Mouse (Mus musculus): ENCODE measurements around the gene Hist1h4j. TPM values are rescaled to one million over a fixed set of nuclear protein-coding genes. Genes with fewer than 3 reads are reported as not detected.
"Not testable (repeated sequence)": the region's sequence is repeated elsewhere in the genome, so short reads cannot be mapped to it uniquely, and the experiment has no call there.

Gene Hist1h4j
- total and polyA plus RNA-seq, 3 experiments, result 1.2 to 121 (median 51.9) TPM

GRCm38 (mm10) chr13:21781639-21782038, 46.8 kb downstream of the Hist1h4j start:
- ATAC-seq (ENCODE audit: extremely low read depth, insufficient number of reproducible peaks, low FRiP score, poor library complexity, severe bottlenecking) (no peak), DNase-seq (ENCODE audit: low spot score) (no peak)
- no peaks in the 10 kb centered on the region for H3K9me3 ChIP-seq (replicated peaks)
- H3K36me3 ChIP-seq (replicated peaks), result no peaks in the 10 kb centered on the region
- H3K4me3 ChIP-seq (ENCODE audit: low read depth, low read length), result no peak overlapping the region
- H3K4me1 ChIP-seq (ENCODE audit: insufficient read depth, low read depth, low read length), result peaks cover 23% of the 10 kb centered on the region
- TF ChIP-seq POLR2AphosphoS5 (IDR thresholded peaks at IDR 0.05; ENCODE audit: insufficient replicate concordance, low read depth, low read length) (0 out of 2 replicates have a peak, but pooled peaks have one; percentile 27), TAL1 (conservative IDR thresholded peaks at IDR 0.05; ENCODE audit: low read depth, low read length) (no peak), CTCF (IDR thresholded peaks at IDR 0.05; ENCODE audit: low read depth, low read length) (no peak)
- no peaks in the 10 kb centered on the region for H3K27me3 ChIP-seq (ENCODE audit: insufficient read depth, low read length)

- not testable (repeated sequence) for DNase-seq (ENCODE audit: low spot score); H3K27me3 ChIP-seq (ENCODE audit: insufficient read depth, low read length); H3K9me3 ChIP-seq (replicated peaks); H3K36me3 ChIP-seq (replicated peaks); ATAC-seq (ENCODE audit: extremely low read depth, insufficient number of reproducible peaks, low FRiP score, poor library complexity, severe bottlenecking)
- H3K4me1 ChIP-seq (ENCODE audit: insufficient read depth, low read depth, low read length), result peaks cover 18% of the 10 kb centered on the region
- TF ChIP-seq POLR2AphosphoS5 (IDR thresholded peaks at IDR 0.05; ENCODE audit: insufficient replicate concordance, low read depth, low read length), result peak; percentile 83
- H3K4me3 ChIP-seq (ENCODE audit: low read depth, low read length), result peak overlapping the region; percentile 63; the same call in 1 of the 2 replicates
Measured at GRCm38 (mm10) chr13:21782361-21783254, 47.7 kb downstream of the Hist1h4j start.

DNA sequence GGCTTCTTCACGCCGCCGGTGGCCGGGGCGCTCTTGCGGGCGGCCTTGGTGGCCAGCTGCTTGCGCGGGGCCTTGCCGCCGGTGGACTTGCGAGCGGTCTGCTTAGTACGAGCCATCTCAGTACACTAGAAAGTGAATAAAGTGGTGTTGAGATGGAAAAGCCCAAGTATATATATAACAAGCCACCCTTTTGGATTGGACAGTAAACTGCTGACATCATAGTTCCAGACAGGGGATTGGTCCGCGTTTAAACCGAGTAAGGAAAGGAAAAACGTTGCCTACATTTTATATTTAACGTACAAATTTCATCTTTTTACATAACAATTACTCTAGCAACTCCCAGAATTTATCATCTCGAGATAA, 48.4 kb downstream of the Hist1h4j start, which contains the start of gene Hist1h3i:
Gene Hist1h3i (minus strand): TSS at position 116 of the 363 bp plus-strand sequence.
- TF ChIP-seq GATA2 (IDR thresholded peaks at IDR 0.05; ENCODE audit: borderline replicate concordance, low read depth, low read length) (no peak), POLR2AphosphoS5 (IDR thresholded peaks at IDR 0.05; ENCODE audit: insufficient replicate concordance, low read depth, low read length) (peak; percentile 93; the same call in 1 of the 2 replicates)
- H3K4me3 ChIP-seq (ENCODE audit: low read depth, low read length), result peak within 1 kb of the TSS; percentile 63; the same call in 1 of the 2 replicates
- no peaks in the 10 kb centered on the region for H3K9me3 ChIP-seq (replicated peaks)
- no peaks in the 10 kb centered on the region for H3K36me3 ChIP-seq (replicated peaks)
- peak; percentile 51 for DNase-seq (ENCODE audit: low spot score)
- no peak for ATAC-seq (ENCODE audit: extremely low read depth, insufficient number of reproducible peaks, low FRiP score, poor library complexity, severe bottlenecking)
- peaks cover 19% of the 10 kb centered on the region for H3K4me1 ChIP-seq (ENCODE audit: insufficient read depth, low read depth, low read length)
- no peaks in the 10 kb centered on the region for H3K27me3 ChIP-seq (ENCODE audit: insufficient read depth, low read length)

DNA sequence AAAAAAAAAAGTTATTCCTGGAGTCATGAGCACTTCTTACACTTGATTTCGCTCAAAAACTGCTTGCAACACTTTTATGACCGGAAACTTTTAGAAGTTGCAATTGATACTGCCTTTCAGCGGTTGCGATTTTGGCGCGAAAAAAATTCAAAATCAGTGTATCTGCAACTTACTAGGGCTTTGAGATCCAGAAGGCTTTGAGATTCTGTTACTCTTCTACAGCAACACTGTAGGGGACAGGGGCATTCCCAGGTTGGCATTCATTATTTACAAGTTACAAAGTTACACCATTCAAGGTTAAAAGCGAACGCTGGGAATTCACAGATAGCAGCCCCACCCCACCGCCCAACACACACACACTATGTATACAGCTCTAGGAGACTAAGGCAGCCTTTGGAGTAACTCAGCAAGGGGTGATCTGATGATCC, 48.9 kb downstream of the Hist1h4j start:
- Histone ChIP-seq H3K36me3 (replicated peaks) (no peaks in the 10 kb centered on the region), H3K27me3 (ENCODE audit: insufficient read depth, low read length) (no peaks in the 10 kb centered on the region), H3K9me3 (replicated peaks) (no peaks in the 10 kb centered on the region), H3K4me1 (ENCODE audit: insufficient read depth, low read depth, low read length) (peaks cover 21% of the 10 kb centered on the region), H3K4me3 (ENCODE audit: low read depth, low read length) (peak overlapping the region; percentile 33; the same call in 1 of the 2 replicates)
- no peak for TF ChIP-seq TAL1 (conservative IDR thresholded peaks at IDR 0.05; ENCODE audit: low read depth, low read length)
- ATAC-seq (ENCODE audit: extremely low read depth, insufficient number of reproducible peaks, low FRiP score, poor library complexity, severe bottlenecking) (no peak), DNase-seq (ENCODE audit: low spot score) (no peak)

GRCm38 (mm10) chr13:21784311-21784710, 49.4 kb downstream of the Hist1h4j start:
- H3K27me3 ChIP-seq (ENCODE audit: insufficient read depth, low read length), result no peaks in the 10 kb centered on the region
- no peak overlapping the region for H3K4me3 ChIP-seq (ENCODE audit: low read depth, low read length)
- peaks cover 24% of the 10 kb centered on the region for H3K4me1 ChIP-seq (ENCODE audit: insufficient read depth, low read depth, low read length)
- no peak for TF ChIP-seq GATA1 (IDR thresholded peaks at IDR 0.05; ENCODE audit: borderline replicate concordance, low read length)
- no peak for TF ChIP-seq GATA2 (IDR thresholded peaks at IDR 0.05; ENCODE audit: borderline replicate concordance, low read depth, low read length)
- no peak for TF ChIP-seq TAL1 (conservative IDR thresholded peaks at IDR 0.05; ENCODE audit: low read depth, low read length)
- TF ChIP-seq CTCF (IDR thresholded peaks at IDR 0.05; ENCODE audit: low read depth, low read length), result no peak
- TF ChIP-seq POLR2AphosphoS5 (IDR thresholded peaks at IDR 0.05; ENCODE audit: insufficient replicate concordance, low read depth, low read length), result no peak
- no peaks in the 10 kb centered on the region for H3K9me3 ChIP-seq (replicated peaks)
- DNase-seq (ENCODE audit: low spot score) (no peak), ATAC-seq (ENCODE audit: extremely low read depth, insufficient number of reproducible peaks, low FRiP score, poor library complexity, severe bottlenecking) (no peak)
- H3K36me3 ChIP-seq (replicated peaks), result no peaks in the 10 kb centered on the region

Other genes starting within 250 kb of the Hist1h4j start
Only the 20 nearest of the 30 such genes appear.
- gene Olfr11, start 92.5 kb upstream of the Hist1h4j start, total RNA-seq (2014; fragmentation: Nextera tagmentation), result not detected in 2 replicates
- 0.05 TPM in 1 of 2 replicates, not detected in the other for gene Olfr11, start 92.5 kb upstream of the Hist1h4j start, total RNA-seq (2017)
- gene Olfr11, start 92.5 kb upstream of the Hist1h4j start, polyA plus RNA-seq (2012), result not detected in 2 replicates
- gene Olfr1361, start 71.7 kb upstream of the Hist1h4j start, total RNA-seq (2014; fragmentation: Nextera tagmentation), result not detected in 2 replicates
- gene Olfr1361, start 71.7 kb upstream of the Hist1h4j start, total RNA-seq (2017), result 0.05 and 0.17 TPM in 2 replicates
- gene Olfr1361, start 71.7 kb upstream of the Hist1h4j start, polyA plus RNA-seq (2012), result not detected in 2 replicates
- not detected in 2 replicates for gene Olfr1360, start 57.7 kb upstream of the Hist1h4j start, total RNA-seq (2014; fragmentation: Nextera tagmentation)
- gene Olfr1360, start 57.7 kb upstream of the Hist1h4j start, total RNA-seq (2017), result not detected in 2 replicates
- not detected in 2 replicates for gene Olfr1360, start 57.7 kb upstream of the Hist1h4j start, polyA plus RNA-seq (2012)
- not detected in 2 replicates for gene Olfr1359, start 37.0 kb upstream of the Hist1h4j start, total RNA-seq (2014; fragmentation: Nextera tagmentation)
- 0.12 and 0.22 TPM in 2 replicates for gene Olfr1359, start 37.0 kb upstream of the Hist1h4j start, total RNA-seq (2017)
- not detected in 2 replicates for gene Olfr1359, start 37.0 kb upstream of the Hist1h4j start, polyA plus RNA-seq (2012)
- 900 and 963 TPM in 2 replicates for gene Hist1h2bl, start 18.9 kb upstream of the Hist1h4j start, total RNA-seq (2014; fragmentation: Nextera tagmentation)
- gene Hist1h2bl, start 18.9 kb upstream of the Hist1h4j start, total RNA-seq (2017), result 1,351 and 1,816 TPM in 2 replicates
- 2.1 and 8.3 TPM in 2 replicates for gene Hist1h2bl, start 18.9 kb upstream of the Hist1h4j start, polyA plus RNA-seq (2012)
- 968 and 989 TPM in 2 replicates for gene Hist1h2ai, start 18.6 kb upstream of the Hist1h4j start, total RNA-seq (2014; fragmentation: Nextera tagmentation)
- 2,644 and 2,651 TPM in 2 replicates for gene Hist1h2ai, start 18.6 kb upstream of the Hist1h4j start, total RNA-seq (2017)
- gene Hist1h2ai, start 18.6 kb upstream of the Hist1h4j start, polyA plus RNA-seq (2012), result 2,561 and 4,652 TPM in 2 replicates
- gene Hist1h3h, start 17.4 kb upstream of the Hist1h4j start, total RNA-seq (2014; fragmentation: Nextera tagmentation), result 178 and 383 TPM in 2 replicates
- 634 and 1,163 TPM in 2 replicates for gene Hist1h3h, start 17.4 kb upstream of the Hist1h4j start, total RNA-seq (2017)
- gene Hist1h3h, start 17.4 kb upstream of the Hist1h4j start, polyA plus RNA-seq (2012), result 29.3 and 131 TPM in 2 replicates
- 170 and 209 TPM in 2 replicates for gene Hist1h2bm, start 13.0 kb upstream of the Hist1h4j start, total RNA-seq (2014; fragmentation: Nextera tagmentation)
- gene Hist1h2bm, start 13.0 kb upstream of the Hist1h4j start, total RNA-seq (2017), result 309 and 556 TPM in 2 replicates
- gene Hist1h2bm, start 13.0 kb upstream of the Hist1h4j start, polyA plus RNA-seq (2012), result 1.2 and 3.4 TPM in 2 replicates
- 1,076 and 1,147 TPM in 2 replicates for gene Hist1h4k, start 15.4 kb downstream of the Hist1h4j start, total RNA-seq (2014; fragmentation: Nextera tagmentation)
- 4,982 and 5,364 TPM in 2 replicates for gene Hist1h4k, start 15.4 kb downstream of the Hist1h4j start, total RNA-seq (2017)
- 12.1 and 66.9 TPM in 2 replicates for gene Hist1h4k, start 15.4 kb downstream of the Hist1h4j start, polyA plus RNA-seq (2012)
- 1,742 and 2,057 TPM in 2 replicates for gene Hist1h2ak, start 18.8 kb downstream of the Hist1h4j start, total RNA-seq (2014; fragmentation: Nextera tagmentation)
- 1,288 and 1,589 TPM in 2 replicates for gene Hist1h2ak, start 18.8 kb downstream of the Hist1h4j start, total RNA-seq (2017)
- gene Hist1h2ak, start 18.8 kb downstream of the Hist1h4j start, polyA plus RNA-seq (2012), result 71.1 and 196 TPM in 2 replicates
- 350 and 535 TPM in 2 replicates for gene Hist1h2bn, start 19.1 kb downstream of the Hist1h4j start, total RNA-seq (2014; fragmentation: Nextera tagmentation)
- 410 and 794 TPM in 2 replicates for gene Hist1h2bn, start 19.1 kb downstream of the Hist1h4j start, total RNA-seq (2017)
- gene Hist1h2bn, start 19.1 kb downstream of the Hist1h4j start, polyA plus RNA-seq (2012), result 0.90 and 0.98 TPM in 2 replicates
- 919 and 956 TPM in 2 replicates for gene Hist1h1b, start 45.6 kb downstream of the Hist1h4j start, total RNA-seq (2014; fragmentation: Nextera tagmentation)
- 975 and 1,171 TPM in 2 replicates for gene Hist1h1b, start 45.6 kb downstream of the Hist1h4j start, total RNA-seq (2017)
- gene Hist1h1b, start 45.6 kb downstream of the Hist1h4j start, polyA plus RNA-seq (2012), result 2.9 and 8.3 TPM in 2 replicates
- gene Hist1h3i, start 48.3 kb downstream of the Hist1h4j start, total RNA-seq (2014; fragmentation: Nextera tagmentation), result 770 and 1,209 TPM in 2 replicates
- 347 and 472 TPM in 2 replicates for gene Hist1h3i, start 48.3 kb downstream of the Hist1h4j start, total RNA-seq (2017)
- gene Hist1h3i, start 48.3 kb downstream of the Hist1h4j start, polyA plus RNA-seq (2012), result 9.7 and 61.6 TPM in 2 replicates
- gene Hist1h2an, start 52.2 kb downstream of the Hist1h4j start, total RNA-seq (2014; fragmentation: Nextera tagmentation), result 14.4 and 62.3 TPM in 2 replicates
- gene Hist1h2an, start 52.2 kb downstream of the Hist1h4j start, total RNA-seq (2017), result 76.2 and 144 TPM in 2 replicates
- 18.0 and 48.6 TPM in 2 replicates for gene Hist1h2an, start 52.2 kb downstream of the Hist1h4j start, polyA plus RNA-seq (2012)
- gene Hist1h2bp, start 52.4 kb downstream of the Hist1h4j start, total RNA-seq (2014; fragmentation: Nextera tagmentation), result 88.4 and 192 TPM in 2 replicates
- 55.4 and 77.8 TPM in 2 replicates for gene Hist1h2bp, start 52.4 kb downstream of the Hist1h4j start, total RNA-seq (2017)
- 6.8 and 18.8 TPM in 2 replicates for gene Hist1h2bp, start 52.4 kb downstream of the Hist1h4j start, polyA plus RNA-seq (2012)
- gene Hist1h2bq, start 75.1 kb downstream of the Hist1h4j start, total RNA-seq (2014; fragmentation: Nextera tagmentation), result 1,081 and 1,195 TPM in 2 replicates
- 921 and 1,023 TPM in 2 replicates for gene Hist1h2bq, start 75.1 kb downstream of the Hist1h4j start, total RNA-seq (2017)
- gene Hist1h2bq, start 75.1 kb downstream of the Hist1h4j start, polyA plus RNA-seq (2012), result 5.1 and 26.9 TPM in 2 replicates
- gene Hist1h2ao, start 75.4 kb downstream of the Hist1h4j start, total RNA-seq (2014; fragmentation: Nextera tagmentation), result 683 and 1,071 TPM in 2 replicates
- not detected in 2 replicates for gene Hist1h2ao, start 75.4 kb downstream of the Hist1h4j start, total RNA-seq (2017)
- gene Hist1h2ao, start 75.4 kb downstream of the Hist1h4j start, polyA plus RNA-seq (2012), result 11,503 and 23,832 TPM in 2 replicates
- gene Hist1h4m, start 76.7 kb downstream of the Hist1h4j start, total RNA-seq (2014; fragmentation: Nextera tagmentation), result 95.2 and 203 TPM in 2 replicates
- 16.8 and 94.6 TPM in 2 replicates for gene Hist1h4m, start 76.7 kb downstream of the Hist1h4j start, total RNA-seq (2017)
- 35.5 TPM in 1 of 2 replicates, not detected in the other for gene Hist1h4m, start 76.7 kb downstream of the Hist1h4j start, polyA plus RNA-seq (2012)
- 349 and 456 TPM in 2 replicates for gene Hist1h4n, start 97.1 kb downstream of the Hist1h4j start, total RNA-seq (2014; fragmentation: Nextera tagmentation)
- gene Hist1h4n, start 97.1 kb downstream of the Hist1h4j start, total RNA-seq (2017), result 3,540 and 3,844 TPM in 2 replicates
- gene Hist1h4n, start 97.1 kb downstream of the Hist1h4j start, polyA plus RNA-seq (2012), result 15.7 and 41.0 TPM in 2 replicates
- 653 and 691 TPM in 2 replicates for gene Hist1h2ap, start 98.4 kb downstream of the Hist1h4j start, total RNA-seq (2014; fragmentation: Nextera tagmentation)
- gene Hist1h2ap, start 98.4 kb downstream of the Hist1h4j start, total RNA-seq (2017), result 2,134 and 3,440 TPM in 2 replicates
- gene Hist1h2ap, start 98.4 kb downstream of the Hist1h4j start, polyA plus RNA-seq (2012), result 8,984 and 13,644 TPM in 2 replicates

Measured in G1E (cell line).